ENCODE assay signal across 10 mouse cellular contexts in genomic region chrX:103845266-103845665, GRCm38 (mm10). TPM values are rescaled to one million over a fixed set of nuclear protein-coding genes. Genes with fewer than 3 reads are reported as not detected.
A peak's percentile ranks its signal among the peaks of the same experiment; 100 is the strongest.
DNase-seq lines count a peak whose midpoint lies in the region; ATAC-seq lines count a peak whose summit lies in the region.
"Had no signal": no experiment of that assay in that cellular context is flagged by ENCODE, and none has a peak within 500 bp of the region (broad histone marks: within the 10 kb centered on the region; RNA-seq: fewer than 3 reads in every experiment).

No protein-coding gene starts in this region.

- ATAC-seq in forebrain, embryonic 14.5 days = no peak
- no peak for ATAC-seq in forebrain, embryonic 12.5 days (ENCODE audit: low FRiP score)
- no peak for ATAC-seq in limb, embryonic 11.5 days (ENCODE audit: insufficient number of reproducible peaks, low FRiP score, low TSS enrichment, low read depth)
- 0 out of 2 replicates have a peak, but pooled peaks have one; percentile 36 for ATAC-seq in lung, embryonic 16.5 days (ENCODE audit: low read depth)
- no peak for ATAC-seq in activated CD4-positive, CD25-positive, alpha-beta regulatory T cell, adult 4 months

- H3K36me3 ChIP-seq in forebrain, embryonic 14.5 days (ENCODE audit: control insufficient read depth, insufficient read depth, low read length) = no peaks in the 10 kb centered on the region
- H3K36me3 ChIP-seq in forebrain, embryonic 12.5 days (replicated peaks) = no peaks in the 10 kb centered on the region
- no peaks in the 10 kb centered on the region for H3K36me3 ChIP-seq in limb, embryonic 11.5 days (ENCODE audit: control insufficient read depth, insufficient read depth, low read length)
- H3K36me3 ChIP-seq in limb, embryonic 10.5 days = no peaks in the 10 kb centered on the region
- no peaks in the 10 kb centered on the region for H3K36me3 ChIP-seq in lung, embryonic 16.5 days (ENCODE audit: control insufficient read depth, insufficient read depth, low read length)
- H3K36me3 ChIP-seq: embryonic facial prominence, embryonic 13.5 days; G1E had no signal

- 0 out of 2 replicates have a peak, but pooled peaks cover 3% of the 10 kb centered on the region for H3K27me3 ChIP-seq in forebrain, embryonic 14.5 days (replicated peaks; ENCODE audit: control insufficient read depth, insufficient read depth, low read length)
- H3K27me3 ChIP-seq in forebrain, embryonic 12.5 days = peaks cover 34% of the 10 kb centered on the region
- H3K27me3 ChIP-seq in limb, embryonic 11.5 days (ENCODE audit: control insufficient read depth, insufficient read depth, low read length) = no peaks in the 10 kb centered on the region
- H3K27me3 ChIP-seq in limb, embryonic 10.5 days (ENCODE audit: low read depth, poor library complexity, severe bottlenecking) = peaks cover 91% of the 10 kb centered on the region
- peaks cover 7% of the 10 kb centered on the region for H3K27me3 ChIP-seq in lung, embryonic 16.5 days (ENCODE audit: control insufficient read depth, insufficient read depth, low read depth, low read length)

- H3K9ac ChIP-seq in forebrain, embryonic 14.5 days (ENCODE audit: low read length) = no peak overlapping the region
- H3K9ac ChIP-seq in forebrain, embryonic 12.5 days = no peak overlapping the region
- H3K9ac ChIP-seq in limb, embryonic 11.5 days (ENCODE audit: low read length) = no peak overlapping the region
- H3K9ac ChIP-seq in lung, embryonic 16.5 days (ENCODE audit: low read length) = no peak overlapping the region
- H3K9ac ChIP-seq: embryonic facial prominence, embryonic 13.5 days had no signal

- no peak overlapping the region for H3K27ac ChIP-seq in forebrain, embryonic 14.5 days (ENCODE audit: low read depth, low read length)
- no peak overlapping the region for H3K27ac ChIP-seq in forebrain, embryonic 12.5 days
- H3K27ac ChIP-seq in limb, embryonic 11.5 days (replicated peaks; ENCODE audit: low read depth, low read length) = no peak overlapping the region
- no peak overlapping the region for H3K27ac ChIP-seq in limb, embryonic 10.5 days
- no peak overlapping the region for H3K27ac ChIP-seq in lung, embryonic 16.5 days (ENCODE audit: low read length)
- H3K27ac ChIP-seq: embryonic facial prominence, embryonic 13.5 days had no signal

- no peak overlapping the region for H3K4me3 ChIP-seq in forebrain, embryonic 14.5 days (ENCODE audit: low read depth, low read length)
- H3K4me3 ChIP-seq in forebrain, embryonic 12.5 days (replicated peaks) = no peak overlapping the region
- no peak overlapping the region for H3K4me3 ChIP-seq in limb, embryonic 11.5 days (ENCODE audit: low read depth, low read length)
- H3K4me3 ChIP-seq in limb, embryonic 10.5 days = no peak overlapping the region
- no peak overlapping the region for H3K4me3 ChIP-seq in lung, embryonic 16.5 days (ENCODE audit: low read length)
- H3K4me3 ChIP-seq: embryonic facial prominence, embryonic 13.5 days had no signal

- peak; percentile 51 for DNase-seq in forebrain, embryonic 14.5 days (ENCODE audit: low spot score)
- DNase-seq in limb, embryonic 11.5 days (ENCODE audit: low spot score) = peak; percentile 22
- no peak for DNase-seq in limb, embryonic 10.5 days (ENCODE audit: low spot score)
- peak; percentile 26 for DNase-seq in adipocyte (ENCODE audit: low spot score)
- no peak for DNase-seq in natural killer cell, adult 2 months (ENCODE audit: low spot score in 2 of 2)

- H3K9me3 ChIP-seq in forebrain, embryonic 14.5 days (replicated peaks; ENCODE audit: control insufficient read depth, low read length) = no peaks in the 10 kb centered on the region
- no peaks in the 10 kb centered on the region for H3K9me3 ChIP-seq in forebrain, embryonic 12.5 days
- H3K9me3 ChIP-seq in limb, embryonic 11.5 days (ENCODE audit: control insufficient read depth, low read length) = no peaks in the 10 kb centered on the region
- no peaks in the 10 kb centered on the region for H3K9me3 ChIP-seq in limb, embryonic 10.5 days (replicated peaks)
- no peaks in the 10 kb centered on the region for H3K9me3 ChIP-seq in lung, embryonic 16.5 days (ENCODE audit: control insufficient read depth, low read length)
- H3K9me3 ChIP-seq: embryonic facial prominence, embryonic 13.5 days; G1E had no signal

- no peak overlapping the region for H3K4me2 ChIP-seq in forebrain, embryonic 14.5 days (ENCODE audit: low read length)
- H3K4me2 ChIP-seq in forebrain, embryonic 12.5 days = no peak overlapping the region
- H3K4me2 ChIP-seq in limb, embryonic 11.5 days (ENCODE audit: low read depth, severe bottlenecking) = no peak overlapping the region
- no peak overlapping the region for H3K4me2 ChIP-seq in lung, embryonic 16.5 days (ENCODE audit: low read depth, low read length)
- H3K4me2 ChIP-seq: embryonic facial prominence, embryonic 13.5 days had no signal

- 57% methylated on average over 2 of the region's 2 CpGs for WGBS in forebrain, embryonic 14.5 days
- 60% methylated on average over 2 of the region's 2 CpGs for whole genome bisulfite sequencing in forebrain, embryonic 12.5 days
- 52% methylated on average over 2 of the region's 2 CpGs for WGBS in limb, embryonic 11.5 days
- WGBS in limb, embryonic 10.5 days = 49% methylated on average over 2 of the region's 2 CpGs
- 43% methylated on average over 2 of the region's 2 CpGs for WGBS in lung, embryonic 16.5 days

- no peaks in the 10 kb centered on the region for H3K4me1 ChIP-seq in forebrain, embryonic 14.5 days (ENCODE audit: control insufficient read depth, insufficient read depth, low read length)
- H3K4me1 ChIP-seq in forebrain, embryonic 12.5 days = no peaks in the 10 kb centered on the region
- H3K4me1 ChIP-seq in limb, embryonic 11.5 days (ENCODE audit: control insufficient read depth, insufficient read depth, low read length) = no peaks in the 10 kb centered on the region
- no peaks in the 10 kb centered on the region for H3K4me1 ChIP-seq in limb, embryonic 10.5 days
- no peaks in the 10 kb centered on the region for H3K4me1 ChIP-seq in lung, embryonic 16.5 days (replicated peaks; ENCODE audit: control insufficient read depth, insufficient read depth, low read length)
- H3K4me1 ChIP-seq: embryonic facial prominence, embryonic 13.5 days had no signal

RNA-seq across cellular contexts. Expression of gene Slc16a2, which starts 23.5 kb away (rescaled TPM):
- polyA plus RNA-seq in forebrain, embryonic 14.5 days (2014; fragmentation: Nextera tagmentation; extraction: Ambion mirVana) = 27.5 and 29.8 TPM in 2 replicates
- polyA plus RNA-seq in forebrain, embryonic 12.5 days (2016; fragmentation: Nextera tagmentation; extraction: Ambion mirVana) = 14.3 and 14.8 TPM in 2 replicates
- polyA plus RNA-seq in limb, embryonic 11.5 days (2014; fragmentation: Nextera tagmentation; extraction: Ambion mirVana) = 22.7 and 25.7 TPM in 2 replicates
- 9.8 and 14.8 TPM in 2 replicates for polyA plus RNA-seq in limb, embryonic 10.5 days (2016; fragmentation: Nextera tagmentation; extraction: Ambion mirVana)
- polyA plus RNA-seq in lung, embryonic 16.5 days (2015; fragmentation: Nextera tagmentation; extraction: Ambion mirVana) = 20.7 and 22.9 TPM in 2 replicates
- not detected for polyA plus RNA-seq in activated CD4-positive, CD25-positive, alpha-beta regulatory T cell, adult 4 months (2017; shearing (Covaris generic))
- polyA plus RNA-seq: G1E had no signal

Comparison
In these comparisons a context has a peak if more than half of its experiments do, and no peak if none do; other contexts are left out.
1. DNase-seq: peak in forebrain, embryonic 14.5 days (single experiment), limb, embryonic 11.5 days (single experiment) and adipocyte (single experiment); none in limb, embryonic 10.5 days (single experiment) and natural killer cell, adult 2 months (0 of 2).
2. RNA of gene Slc16a2, which starts 23.5 kb away (polyA plus RNA-seq): 27.5 to 29.8 TPM in forebrain, embryonic 14.5 days, 20.7 to 22.9 TPM in lung, embryonic 16.5 days, 22.7 to 25.7 TPM in limb, embryonic 11.5 days, 9.8 to 14.8 TPM in limb, embryonic 10.5 days and 14.3 to 14.8 TPM in forebrain, embryonic 12.5 days; not detected in activated CD4-positive, CD25-positive, alpha-beta regulatory T cell, adult 4 months; every median in the first group is over 10 times any median in the second.